Mouse (Mus musculus) layer of hippocampus, adult 8-10 months (tissue): ENCODE results near the gene Slc7a7. TPM values are rescaled to one million over a fixed set of nuclear protein-coding genes. Genes with fewer than 3 reads are reported as not detected.

Experiments used
- DNase-seq, 2 experiments: peaks; one replicate each; pipeline ENCODE4 v3.0.0; 2022; ENCODE audit warnings: low spot score in 2 of 2
- total RNA-seq, 4 experiments: library from RNA; stranded (reverse); gene quantifications; 2 replicates each; pipeline ENCODE4 v1.2.4; 2022

The Slc7a7 gene
- total RNA-seq = 1 to 10 TPM; 2.0 to 6.5 (median 3.3) TPM

DNA sequence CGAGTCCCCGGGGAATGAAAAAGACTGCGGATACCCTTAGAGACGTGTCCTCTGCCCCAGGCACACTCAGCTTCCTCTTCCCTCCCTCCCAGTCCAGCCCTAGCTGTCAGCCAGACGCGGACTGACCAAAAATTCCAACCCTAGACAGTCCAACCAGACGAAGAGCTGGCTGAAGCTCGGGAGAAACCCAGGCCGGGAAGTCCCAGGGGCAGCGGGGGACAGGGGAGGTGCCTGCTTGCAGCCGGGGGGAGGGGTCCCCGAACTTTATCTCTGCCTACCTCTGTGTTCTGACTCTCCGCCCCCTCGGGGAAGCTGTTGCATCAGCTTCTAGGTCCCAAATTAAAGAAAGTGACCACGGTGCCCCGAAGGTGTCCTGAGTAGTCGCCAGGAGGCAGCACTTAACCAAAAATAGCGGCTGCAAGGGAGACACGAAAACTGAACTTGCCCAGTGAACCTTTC, at the start of gene Slc7a7:
Gene Slc7a7 (minus strand): TSS at position 158 of the 459 bp plus-strand sequence.
- no peak for DNase-seq

- DNase-seq = peak in 1 of 2 experiments; percentile 43
Observed at GRCm38 (mm10) chr14:54464293-54465005, 46.9 kb upstream of the Slc7a7 start.

DNA sequence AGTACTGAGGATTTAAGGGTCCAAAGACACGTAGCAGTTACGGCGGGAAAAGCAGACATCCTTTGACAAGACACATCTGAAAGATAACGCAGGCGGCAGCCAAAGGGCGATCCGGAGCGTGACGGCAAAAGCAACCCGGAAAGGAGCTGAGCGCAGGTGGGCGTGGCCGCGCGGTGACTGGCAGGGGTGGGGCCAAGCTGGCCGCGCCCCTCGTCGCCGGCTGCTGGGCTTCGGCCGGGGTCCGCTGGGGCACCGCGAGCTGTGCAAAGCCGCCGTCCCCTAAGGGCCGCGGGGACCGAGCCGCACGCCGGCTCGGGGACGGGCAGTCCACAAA, 46.3 kb upstream of the Slc7a7 start, which contains the start of gene Lrp10:
Gene Lrp10 (plus strand): TSS at position 179 of the 334 bp plus-strand sequence.
- DNase-seq = peak; percentile 72 to 79

- DNase-seq = no peak
Observed at GRCm38 (mm10) chr14:54463108-54463958, 45.8 kb upstream of the Slc7a7 start.

DNA sequence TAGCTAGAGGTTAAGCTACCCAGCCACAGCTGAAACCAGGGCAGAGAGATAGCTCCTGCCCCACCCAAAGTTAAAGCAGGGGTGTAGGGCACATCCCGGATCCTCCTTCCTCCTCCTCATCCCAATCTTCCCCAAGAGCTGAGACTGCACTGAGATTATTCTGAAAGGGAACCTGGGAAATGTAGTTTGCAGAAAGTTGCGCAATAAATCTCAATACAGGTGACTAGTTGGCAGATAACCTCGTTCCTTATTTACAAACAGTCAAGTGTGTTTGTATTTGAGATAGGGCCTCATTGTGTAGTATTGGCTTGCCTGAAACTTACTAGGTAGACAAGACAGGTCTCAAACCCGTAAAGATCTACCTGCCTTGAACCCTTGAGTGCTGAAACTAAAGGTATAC, 44.6 kb upstream of the Slc7a7 start:
- DNase-seq = no peak

DNA sequence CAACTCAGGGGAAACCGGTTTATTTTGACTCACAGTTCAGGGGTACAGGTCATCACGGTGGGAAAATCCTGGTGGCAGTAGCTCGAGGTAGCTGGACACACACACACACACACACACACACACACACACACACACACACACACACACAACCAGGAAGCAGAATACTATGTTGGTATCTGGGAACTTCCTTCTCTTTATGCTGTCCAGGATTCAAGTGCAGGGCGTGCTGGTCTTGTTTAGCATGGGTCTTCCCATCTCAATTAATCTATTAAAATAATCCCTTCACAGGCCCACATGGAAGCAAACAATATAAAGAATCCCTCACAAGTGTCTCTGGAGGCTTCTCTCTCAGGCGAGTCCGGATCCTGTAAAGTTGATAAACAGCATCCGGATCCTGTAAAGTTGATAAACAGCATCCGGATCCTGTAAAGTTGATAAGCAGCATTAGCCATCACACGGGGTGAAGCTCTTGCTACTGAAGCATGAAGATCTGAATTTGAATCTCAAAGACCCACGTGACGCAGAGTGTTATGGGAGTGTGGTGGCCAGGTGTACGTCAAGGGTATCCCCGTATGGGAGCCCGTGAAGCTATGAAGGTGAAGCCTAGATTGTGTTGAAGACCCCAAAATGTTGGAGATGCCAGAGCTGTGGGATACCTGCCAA, 40.5 kb upstream of the Slc7a7 start:
- DNase-seq = no peak

GRCm38 (mm10) chr14:54454669-54455528, 37.3 kb upstream of the Slc7a7 start:
- DNase-seq = no peak

- DNase-seq = no peak
Observed at GRCm38 (mm10) chr14:54453566-54453965, 36.0 kb upstream of the Slc7a7 start.

- no peak for DNase-seq
Observed at GRCm38 (mm10) chr14:54445476-54445875, 27.9 kb upstream of the Slc7a7 start.

GRCm38 (mm10) chr14:54443712-54444618, 26.4 kb upstream of the Slc7a7 start:
- DNase-seq = no peak

DNA sequence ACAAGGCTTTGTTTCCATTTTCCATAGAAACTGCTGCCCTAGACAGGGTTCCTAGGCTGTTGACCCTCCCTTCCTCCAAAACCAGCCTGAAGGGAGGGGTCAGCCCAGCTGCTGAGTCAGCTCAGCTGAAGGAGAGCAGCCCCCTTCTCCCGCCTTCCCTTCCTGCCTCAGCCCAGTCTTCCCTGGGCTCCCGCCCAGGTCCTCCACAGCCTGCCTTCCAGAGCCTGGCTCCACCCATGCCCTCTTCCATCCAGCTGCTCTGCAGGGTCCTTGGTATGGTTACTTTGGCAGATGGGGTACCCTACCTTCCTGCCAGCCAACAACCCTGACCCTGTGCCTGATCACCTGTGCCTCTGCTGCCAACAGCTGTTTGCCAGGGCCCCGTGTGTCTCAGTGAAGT, 25.6 kb upstream of the Slc7a7 start:
- DNase-seq = no peak

- no peak for DNase-seq
Observed at GRCm38 (mm10) chr14:54442548-54442947, 25.0 kb upstream of the Slc7a7 start.

GRCm38 (mm10) chr14:54441365-54441764, 23.8 kb upstream of the Slc7a7 start:
- DNase-seq = no peak

DNA sequence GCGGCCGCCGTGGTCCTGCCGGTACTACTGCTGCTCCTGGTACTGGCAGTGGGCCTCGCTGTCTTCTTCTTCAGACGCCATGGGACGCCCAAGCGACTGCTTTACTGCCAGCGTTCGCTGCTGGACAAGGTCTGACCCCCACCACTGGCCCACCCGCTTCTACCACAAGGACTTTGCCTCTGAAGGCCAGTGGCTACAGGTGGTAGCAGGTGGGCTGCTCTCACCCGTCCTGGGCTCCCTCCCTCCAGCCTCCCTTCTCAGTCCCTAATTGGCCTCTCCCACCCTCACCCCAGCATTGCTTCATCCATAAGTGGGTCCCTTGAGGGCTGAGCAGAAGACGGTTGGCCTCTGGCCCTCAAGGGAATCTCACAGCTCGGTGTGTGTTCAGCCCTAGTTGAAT, 23.0 kb upstream of the Slc7a7 start:
- no peak for DNase-seq

- no peak for DNase-seq
Observed at GRCm38 (mm10) chr14:54439610-54440009, 22.0 kb upstream of the Slc7a7 start.

DNA sequence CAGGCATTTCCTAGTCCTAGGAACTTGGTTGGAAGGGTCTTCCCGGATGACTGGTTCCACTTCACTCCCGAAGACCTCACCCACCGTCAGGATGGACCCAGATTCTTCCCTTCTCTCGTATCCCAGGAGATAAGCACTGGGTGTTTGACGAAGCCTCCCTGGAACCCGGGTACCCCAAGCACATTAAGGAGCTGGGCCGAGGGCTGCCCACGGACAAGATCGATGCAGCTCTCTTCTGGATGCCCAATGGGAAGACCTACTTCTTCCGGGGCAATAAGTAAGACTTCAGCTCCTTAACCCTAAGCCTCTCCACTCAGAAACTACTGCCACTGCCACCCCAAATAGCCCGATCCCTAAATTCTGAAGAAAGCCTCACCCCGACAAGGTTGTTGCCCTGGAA, 21.6 kb upstream of the Slc7a7 start:
- no peak for DNase-seq

GRCm38 (mm10) chr14:54435194-54435918, 17.8 kb upstream of the Slc7a7 start:
- DNase-seq = no peak

- DNase-seq = no peak
Observed at GRCm38 (mm10) chr14:54433941-54434531, 16.5 kb upstream of the Slc7a7 start.
